Comparison of ENCODE assay signal across 13 mouse cellular contexts in genomic region chr4:83375650-83376049, GRCm38 (mm10).
"Had no signal": no experiment of that assay in that cellular context is flagged by ENCODE, and none has a peak within 500 bp of the region (broad histone marks: within the 10 kb centered on the region; RNA-seq: fewer than 3 reads in every experiment).

No protein-coding gene starts in this region.

- H3K27me3 ChIP-seq: limb, embryonic 15.5 days; liver, embryonic 12.5 days; neural tube, embryonic 13.5 days had no signal

- H3K9me3 ChIP-seq: limb, embryonic 15.5 days; liver, embryonic 12.5 days; midbrain, embryonic 10.5 days; neural tube, embryonic 13.5 days had no signal

- DNase-seq: lung, embryonic 14.5 days; lung, postnatal 10 days; lung, postnatal 4 days; midbrain, embryonic 14.5 days; retina, postnatal 1 day; right cerebral cortex, postnatal 14 days; thymus, postnatal 36 days had no signal

- H3K4me2 ChIP-seq: limb, embryonic 15.5 days; liver, embryonic 12.5 days; lung, embryonic 14.5 days; neural tube, embryonic 13.5 days had no signal

- H3K27ac ChIP-seq: kidney, postnatal 0 days; left cerebral cortex, adult 2 months; limb, embryonic 15.5 days; liver, embryonic 12.5 days; midbrain, embryonic 10.5 days; neural tube, embryonic 13.5 days had no signal

- H3K4me1 ChIP-seq: limb, embryonic 15.5 days; liver, embryonic 12.5 days; midbrain, embryonic 10.5 days; neural tube, embryonic 13.5 days had no signal

- H3K9ac ChIP-seq: limb, embryonic 15.5 days; liver, embryonic 12.5 days; lung, embryonic 14.5 days; neural tube, embryonic 13.5 days had no signal

- H3K4me3 ChIP-seq: left cerebral cortex, adult 2 months; limb, embryonic 15.5 days; liver, embryonic 12.5 days; midbrain, embryonic 10.5 days; neural tube, embryonic 13.5 days had no signal

- ATAC-seq: liver, embryonic 12.5 days had no signal

- H3K36me3 ChIP-seq: limb, embryonic 15.5 days; liver, embryonic 12.5 days; midbrain, embryonic 10.5 days; neural tube, embryonic 13.5 days had no signal
